ENCODE assay signal across 8 mouse cellular contexts in the genomic region with DNA sequence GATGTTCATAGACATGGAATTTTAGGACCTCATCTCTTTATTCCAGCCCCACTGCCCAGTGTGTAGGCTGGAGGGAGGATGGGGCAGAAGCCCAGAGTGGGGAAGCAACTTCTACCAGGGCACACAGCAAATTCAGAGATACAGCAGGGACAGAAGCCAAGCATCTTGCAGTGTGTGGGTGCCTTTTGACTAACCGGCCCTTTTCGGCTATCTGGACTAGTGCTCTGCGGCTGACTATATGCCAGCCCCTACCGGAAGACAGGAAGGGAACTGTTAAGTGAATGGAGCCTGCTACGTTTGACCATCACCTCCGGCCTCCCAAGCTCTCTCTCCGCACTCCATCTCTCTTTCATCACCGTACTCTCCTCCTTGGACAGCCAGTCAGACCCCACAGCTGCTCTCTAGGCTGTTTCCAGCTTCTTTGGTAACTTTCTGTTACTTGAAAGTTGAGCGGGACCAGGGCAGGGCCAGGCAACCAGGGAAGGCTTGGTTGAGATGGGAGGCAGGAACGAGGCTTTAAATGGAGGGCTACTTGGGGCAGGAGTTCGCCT. TPM values are rescaled to one million over a fixed set of nuclear protein-coding genes. Genes with fewer than 3 reads are reported as not detected.
DNase-seq lines count a peak whose midpoint lies in the region; ATAC-seq and TF ChIP-seq lines count a peak whose summit lies in the region.

No protein-coding gene starts in this region.

- H3K36me3 ChIP-seq in lung, postnatal 0 days (ENCODE audit: insufficient read depth, low read length) = no peaks in the 10 kb centered on the region
- no peaks in the 10 kb centered on the region for H3K36me3 ChIP-seq in heart, embryonic 15.5 days
- no peaks in the 10 kb centered on the region for H3K36me3 ChIP-seq in liver, embryonic 14.5 days (replicated peaks; ENCODE audit: control insufficient read depth, insufficient read depth, low read depth)
- no peaks in the 10 kb centered on the region for H3K36me3 ChIP-seq in stomach, postnatal 0 days (ENCODE audit: control insufficient read depth, insufficient read depth, low read length)

- no peaks in the 10 kb centered on the region for H3K27me3 ChIP-seq in lung, postnatal 0 days (replicated peaks; ENCODE audit: insufficient read depth, low read length)
- no peaks in the 10 kb centered on the region for H3K27me3 ChIP-seq in heart, embryonic 15.5 days
- H3K27me3 ChIP-seq in liver, embryonic 14.5 days (ENCODE audit: control insufficient read depth, insufficient read depth, low read length) = no peaks in the 10 kb centered on the region
- no peaks in the 10 kb centered on the region for H3K27me3 ChIP-seq in stomach, postnatal 0 days (ENCODE audit: control insufficient read depth, insufficient read depth, low read length)

- peak overlapping the region; percentile 47; the same call in 1 of the 2 replicates for H3K27ac ChIP-seq in lung, postnatal 0 days (ENCODE audit: low read length)
- peak overlapping the region; percentile 49 for H3K27ac ChIP-seq in heart, embryonic 15.5 days
- no peak overlapping the region for H3K27ac ChIP-seq in liver, embryonic 14.5 days
- peak overlapping the region; percentile 35; the same call in 1 of the 2 replicates for H3K27ac ChIP-seq in stomach, postnatal 0 days (replicated peaks)

- peaks cover 51% of the 10 kb centered on the region for H3K4me1 ChIP-seq in lung, postnatal 0 days (ENCODE audit: insufficient read depth, low read depth, low read length)
- H3K4me1 ChIP-seq in heart, embryonic 15.5 days (replicated peaks) = peaks cover 98% of the 10 kb centered on the region
- H3K4me1 ChIP-seq in liver, embryonic 14.5 days (replicated peaks; ENCODE audit: control insufficient read depth in 2 of 2, insufficient read depth in 2 of 2, low read length in 1 of 2) = peaks cover 40 to 66% of the 10 kb centered on the region in 2 experiments
- H3K4me1 ChIP-seq in stomach, postnatal 0 days (replicated peaks; ENCODE audit: control insufficient read depth, insufficient read depth) = peaks cover 23% of the 10 kb centered on the region

- no peak overlapping the region for H3K4me3 ChIP-seq in lung, postnatal 0 days (ENCODE audit: low read depth, low read length)
- H3K4me3 ChIP-seq in heart, embryonic 15.5 days = peak overlapping the region; percentile 26
- H3K4me3 ChIP-seq in liver, embryonic 14.5 days (ENCODE audit: insufficient read depth in 1 of 2, low read depth in 2 of 2, low read length in 2 of 2) = no peak overlapping the region
- H3K4me3 ChIP-seq in stomach, postnatal 0 days (ENCODE audit: low read depth, low read length) = peak overlapping the region; percentile 26; the same call in 1 of the 2 replicates

- TF ChIP-seq CTCF in lung, postnatal 0 days (IDR thresholded peaks at IDR 0.05) = no peak
- TF ChIP-seq CTCF in liver, embryonic 14.5 days (IDR thresholded peaks at IDR 0.05; ENCODE audit: low read depth) = no peak
- TF ChIP-seq CTCF in stomach, postnatal 0 days (IDR thresholded peaks at IDR 0.05; ENCODE audit: low read depth) = no peak

- no peaks in the 10 kb centered on the region for H3K9me3 ChIP-seq in lung, postnatal 0 days (ENCODE audit: low read length)
- no peaks in the 10 kb centered on the region for H3K9me3 ChIP-seq in heart, embryonic 15.5 days (replicated peaks)
- no peaks in the 10 kb centered on the region for H3K9me3 ChIP-seq in liver, embryonic 14.5 days (ENCODE audit: control insufficient read depth, low read length)
- H3K9me3 ChIP-seq in stomach, postnatal 0 days (ENCODE audit: control insufficient read depth, low read length) = no peaks in the 10 kb centered on the region

- H3K4me2 ChIP-seq in lung, postnatal 0 days (replicated peaks; ENCODE audit: low read depth, low read length) = peak overlapping the region; percentile 50
- H3K4me2 ChIP-seq in heart, embryonic 15.5 days = peak overlapping the region; percentile 63
- peak overlapping the region; percentile 61 for H3K4me2 ChIP-seq in liver, embryonic 14.5 days (ENCODE audit: low read depth)
- H3K4me2 ChIP-seq in stomach, postnatal 0 days (replicated peaks; ENCODE audit: low read depth) = peak overlapping the region; percentile 55

- DNase-seq in lung, postnatal 0 days (ENCODE audit: low spot score) = no peak
- no peak for DNase-seq in lung, postnatal 14 days
- DNase-seq in liver, embryonic 14.5 days (ENCODE audit: low read depth in 3 of 3, low spot score in 3 of 3) = no peak
- DNase-seq in stomach, postnatal 0 days (ENCODE audit: low spot score) = no peak
- DNase-seq in frontal cortex, adult 2 months (ENCODE audit: extremely low spot score in 1 of 2, low spot score in 1 of 2) = no peak
- DNase-seq in kidney, adult 9 months = no peak
- no peak for DNase-seq in lung, postnatal 25 days (ENCODE audit: low spot score)

- 16% methylated on average over 11 of the region's 11 CpGs for WGBS in lung, postnatal 0 days
- 24% methylated on average over 11 of the region's 11 CpGs for WGBS in heart, embryonic 15.5 days
- 15% methylated on average over 11 of the region's 11 CpGs for WGBS in liver, embryonic 14.5 days (ENCODE audit: insufficient replicate concordance)
- 47% methylated on average over 11 of the region's 11 CpGs for WGBS in stomach, postnatal 0 days

- no peak overlapping the region for H3K9ac ChIP-seq in lung, postnatal 0 days (replicated peaks; ENCODE audit: low read depth)
- H3K9ac ChIP-seq in heart, embryonic 15.5 days = 0 out of 2 replicates have a peak overlapping the region, but pooled peaks have one; percentile 46
- H3K9ac ChIP-seq in liver, embryonic 14.5 days (replicated peaks) = no peak overlapping the region
- H3K9ac ChIP-seq in stomach, postnatal 0 days (ENCODE audit: low read length) = no peak overlapping the region; the same call in 1 of the 2 replicates

- TF ChIP-seq EP300 in lung, postnatal 0 days (IDR thresholded peaks at IDR 0.05) = no peak
- TF ChIP-seq EP300 in liver, embryonic 14.5 days (IDR thresholded peaks at IDR 0.05; ENCODE audit: low read depth) = no peak
- TF ChIP-seq EP300 in stomach, postnatal 0 days (optimal IDR thresholded peaks at IDR 0.05) = no peak

- ATAC-seq in lung, postnatal 0 days = no peak
- ATAC-seq in heart, embryonic 15.5 days (replicated peaks; ENCODE audit: insufficient number of reproducible peaks, insufficient read depth, low FRiP score, low read depth) = no peak
- ATAC-seq in liver, embryonic 14.5 days (ENCODE audit: insufficient read depth) = peak; percentile 5; the same call in 1 of the 2 replicates
- no peak for ATAC-seq in stomach, postnatal 0 days (ENCODE audit: low FRiP score, low TSS enrichment)

RNA-seq across cellular contexts. Expression of a gene that starts 21.8 kb away (rescaled TPM):
- polyA plus RNA-seq in lung, postnatal 0 days (2015; fragmentation: Nextera tagmentation; extraction: Ambion mirVana) = 101 and 141 TPM in 2 replicates
- 128 and 176 TPM in 2 replicates for polyA plus RNA-seq in heart, embryonic 15.5 days (2015; fragmentation: Nextera tagmentation; extraction: Ambion mirVana)
- 56.1 and 240 TPM in 2 replicates for polyA plus RNA-seq in liver, embryonic 14.5 days (2012; rRNA removed)
- 54.3 and 54.7 TPM in 2 replicates for polyA plus RNA-seq in liver, embryonic 14.5 days (2014; fragmentation: Nextera tagmentation; extraction: Ambion mirVana)
- 67.9 and 89.9 TPM in 2 replicates for polyA plus RNA-seq in stomach, postnatal 0 days (2015; fragmentation: Nextera tagmentation; extraction: Ambion mirVana)
- polyA plus RNA-seq in frontal cortex, adult 2 months (2012; rRNA removed) = 608 and 638 TPM in 2 replicates

Comparison
In these comparisons a context has a peak if more than half of its experiments do, and no peak if none do; other contexts are left out.
1. H3K4me3 ChIP-seq: peak in heart, embryonic 15.5 days (single experiment) and stomach, postnatal 0 days (single experiment); none in lung, postnatal 0 days (single experiment) and liver, embryonic 14.5 days (0 of 2).
2. Peak in every context shown above with its lines, with median percentiles within 50 percentile points of each other: H3K4me2 ChIP-seq.